Mouse (Mus musculus) testis, adult 2 months (tissue): Measurements from ENCODE around the gene Slc40a1.

ENCODE experiments used
- CTCF ChIP-seq: fragments of 200-500 bp; IDR thresholded peaks from 2 replicates; pipeline ENCODE4 v1.5.1; 2012; ENCODE audit warnings: low read depth, mild to moderate bottlenecking, inconsistent platforms, low read length, moderate library complexity; ENCODE audit not compliant: control insufficient read depth, insufficient read depth, insufficient replicate concordance
- POLR2A ChIP-seq: fragments of 200-500 bp; IDR thresholded peaks from 2 replicates; pipeline ENCODE4 v1.6.1; 2012; ENCODE audit warnings: low read depth, mild to moderate bottlenecking, inconsistent platforms, low read length, moderate library complexity; ENCODE audit not compliant: control insufficient read depth

GRCm38 (mm10) chr1:45924516-45924915 is 1.8 kb downstream of the Slc40a1 start:
- TF ChIP-seq CTCF (no peak), POLR2A (no peak)
